Mouse (Mus musculus): ENCODE data around the gene Actrt1.

The Actrt1 gene

GRCm38 (mm10) chrX:46328707-46329106 lies at the start of gene Actrt1:
Actrt1 (plus strand) TSS chrX:46329007.
- no peak for DNase-seq (ENCODE audit: low spot score in 2 of 2)

GRCm38 (mm10) chrX:46331463-46332115 lies 2.8 kb downstream of the Actrt1 start:
- no peak for DNase-seq (ENCODE audit: low spot score in 2 of 2)
